Mouse (Mus musculus) natural killer cell, adult 2 months (primary cell): ENCODE results near the gene Plekhg4.
A peak's percentile ranks its signal among the peaks of the same experiment; 100 is the strongest.

Source experiments
- DNase-seq, 2 experiments: peaks; one replicate each; pipeline ENCODE4 v3.0.0; 2022; ENCODE audit warnings: low spot score in 2 of 2

Gene Plekhg4

DNA sequence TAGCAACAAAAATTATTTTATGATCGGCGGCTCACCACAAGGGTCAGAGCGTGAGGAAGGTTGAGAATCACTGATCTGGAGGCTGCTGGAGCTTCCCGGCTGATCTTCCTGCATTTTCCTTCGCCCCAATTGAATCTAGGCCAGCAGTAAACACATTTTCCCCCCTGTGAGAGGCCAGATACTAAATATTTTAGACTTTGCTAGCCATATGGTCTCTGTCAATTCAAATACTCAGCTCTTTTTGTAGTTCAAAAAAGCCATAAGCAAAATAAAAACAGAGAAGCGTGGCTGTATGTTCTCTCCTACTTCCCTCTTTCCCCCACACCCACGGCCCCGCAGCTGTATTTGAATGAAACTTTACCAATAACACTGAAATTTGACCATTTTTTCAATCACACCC, 30.4 kb downstream of the Plekhg4 start:
- no peak for DNase-seq

DNA sequence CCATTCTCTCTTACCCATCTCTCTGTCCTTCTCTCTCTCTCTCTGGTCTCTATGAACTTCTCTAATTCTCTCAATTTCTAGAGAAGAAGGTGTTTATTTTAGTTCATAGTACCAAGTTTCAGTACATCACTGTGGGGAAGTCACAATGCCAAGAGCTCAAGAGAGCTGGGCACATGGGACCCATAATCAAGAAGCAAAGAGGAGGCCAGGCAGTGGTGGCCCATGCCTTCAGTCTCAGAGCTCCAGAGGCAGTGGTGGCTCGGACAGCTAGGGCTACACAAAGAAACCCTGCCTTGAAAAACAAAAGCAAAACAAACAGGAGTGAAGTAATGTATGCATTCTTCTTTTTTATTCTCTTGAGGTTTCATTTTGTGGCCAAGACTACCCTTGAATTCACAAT, 31.4 kb downstream of the Plekhg4 start:
- no peak for DNase-seq

DNA sequence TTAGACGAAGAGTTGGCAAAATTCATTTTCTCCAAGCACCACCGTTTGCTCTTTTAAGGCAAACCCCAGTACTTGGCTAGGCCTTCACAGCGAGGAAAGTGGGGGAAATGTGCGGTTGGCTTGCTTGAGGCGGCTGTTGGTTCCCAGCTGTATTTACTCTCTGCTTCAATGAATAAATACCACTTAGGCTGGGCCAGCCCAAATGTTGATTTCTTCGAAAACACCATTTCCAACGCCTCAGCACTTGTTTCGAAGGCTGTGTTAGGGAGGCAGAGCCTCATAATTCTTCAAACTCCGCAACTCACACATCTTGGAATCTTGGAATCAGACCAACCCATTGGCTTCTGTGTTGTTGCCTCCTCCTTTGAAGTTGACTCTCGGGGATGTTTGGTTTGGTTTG, 33.3 kb downstream of the Plekhg4 start:
- no peak for DNase-seq

DNA sequence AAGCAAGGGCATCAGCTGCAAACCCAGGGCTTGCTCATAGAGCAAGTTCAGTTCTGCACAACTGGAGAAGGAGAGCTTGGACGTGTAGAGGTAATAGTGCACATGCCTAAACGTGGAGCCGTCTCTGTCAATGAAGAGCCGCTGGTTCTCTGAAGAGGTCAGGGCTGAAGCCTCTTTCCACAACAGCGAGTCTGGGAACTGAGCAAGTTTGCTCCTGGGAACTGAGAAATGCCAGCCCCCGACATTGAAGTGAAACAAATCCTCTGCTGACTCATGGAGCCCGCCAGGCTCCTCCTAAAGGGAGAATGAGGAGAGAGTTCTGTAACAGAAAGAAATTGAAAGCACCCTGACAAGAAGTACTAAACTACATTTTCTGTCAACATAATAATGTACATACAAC, 35.3 kb downstream of the Plekhg4 start:
- no peak for DNase-seq

DNA sequence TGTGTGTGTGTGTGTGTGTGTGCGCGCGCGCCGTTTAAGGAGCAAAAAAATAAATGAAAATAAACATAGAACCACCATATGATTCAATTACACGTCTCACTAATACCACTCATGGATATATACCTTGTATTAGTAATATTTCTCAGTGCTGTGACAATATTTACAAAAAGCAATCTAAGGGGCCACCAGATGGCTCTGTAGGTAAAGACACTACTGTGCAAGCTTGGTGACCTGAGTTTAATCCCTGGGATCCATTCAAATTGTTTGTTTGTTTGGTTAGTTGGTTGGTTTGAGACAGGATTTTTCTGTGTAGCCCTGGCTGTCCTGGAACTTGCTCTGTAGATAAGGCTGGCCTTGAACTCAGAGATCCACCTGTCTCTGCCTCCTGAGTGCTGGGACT, 36.9 kb downstream of the Plekhg4 start:
- no peak for DNase-seq

DNA sequence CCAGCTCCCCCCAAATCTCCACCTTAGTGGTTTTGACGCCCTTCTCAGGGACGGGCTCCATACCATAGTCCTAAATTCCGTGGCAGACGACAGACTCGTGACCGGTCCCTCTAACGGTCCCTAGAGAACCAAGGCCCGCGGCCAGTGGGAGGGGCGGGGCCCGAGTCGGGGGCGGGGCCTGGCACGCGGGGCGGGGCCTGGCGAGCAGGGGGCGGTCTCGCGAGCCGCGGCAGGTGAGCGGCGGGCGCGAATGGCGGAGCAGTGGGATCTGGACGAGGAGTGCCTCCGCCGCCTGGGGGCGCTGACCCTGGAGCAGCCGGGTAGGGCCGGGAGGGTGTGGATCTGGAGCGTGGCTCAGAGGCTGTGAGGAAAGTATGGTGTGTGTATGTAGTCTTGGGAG, 40.3 kb downstream of the Plekhg4 start, which contains the start of the genes Kctd19 and Lrrc36:
TSS of gene Kctd19 (minus strand) at position 112 of the 400 bp plus-strand sequence.
TSS of gene Lrrc36 (plus strand) at position 181 of the 400 bp plus-strand sequence.
- peak; percentile 11 to 41 for DNase-seq

DNA sequence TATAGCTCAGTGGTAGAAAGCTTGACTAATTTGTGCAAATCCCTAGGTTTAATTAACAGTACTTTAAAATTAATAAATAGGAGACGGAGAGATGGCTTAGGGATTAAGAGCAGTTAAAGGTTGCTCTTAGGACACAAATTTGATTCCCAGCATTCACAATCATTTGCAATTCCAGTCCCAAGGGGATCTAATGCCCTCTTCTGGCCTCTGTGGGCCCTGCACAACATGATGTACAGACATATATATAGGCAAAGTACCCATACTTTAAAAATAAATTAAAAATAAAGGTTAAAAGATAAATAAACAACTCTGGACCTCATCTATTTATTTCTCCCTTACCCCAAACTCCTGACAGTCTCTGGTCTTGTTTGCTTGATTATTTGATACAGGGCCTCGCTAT, 45.9 kb downstream of the Plekhg4 start:
- no peak for DNase-seq

DNA sequence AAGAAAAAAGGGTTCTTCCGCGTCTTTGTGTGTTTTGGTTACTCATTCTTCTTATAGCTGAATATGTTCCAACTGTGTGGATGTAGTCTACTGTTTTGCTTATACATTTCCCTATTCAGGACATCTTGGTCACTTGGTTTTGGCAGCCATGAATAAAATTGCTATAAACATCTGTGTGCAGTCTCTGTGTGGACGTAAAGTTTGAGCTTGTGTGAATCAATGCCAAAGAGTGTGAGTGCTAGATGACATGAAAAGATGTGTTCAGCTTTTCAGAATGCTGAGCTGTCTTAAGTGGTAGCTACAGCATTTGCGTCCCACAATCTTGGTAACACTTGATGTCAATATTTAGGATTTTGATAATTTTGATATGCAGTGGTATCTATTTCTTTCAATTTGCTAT, 46.7 kb downstream of the Plekhg4 start:
- DNase-seq: no peak

DNA sequence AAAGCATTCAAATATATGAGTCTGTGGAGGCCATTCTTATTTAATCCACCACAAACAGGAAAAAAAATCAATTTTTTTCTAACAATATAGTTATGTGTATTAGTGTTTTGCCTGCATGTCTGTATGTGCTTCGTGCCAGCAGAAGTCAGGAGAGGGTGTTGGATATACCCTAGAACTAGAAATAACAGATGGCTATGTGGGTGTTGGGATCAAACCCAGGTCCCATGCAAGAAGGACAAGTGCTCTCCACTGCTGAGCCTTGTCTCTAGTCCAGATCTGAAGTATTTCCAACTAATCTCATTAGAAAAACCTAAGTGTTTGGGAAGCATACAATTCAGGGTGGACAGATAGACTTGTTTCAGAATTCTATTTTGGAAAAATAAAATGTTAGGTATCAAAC, 48.9 kb downstream of the Plekhg4 start:
- no peak for DNase-seq

DNA sequence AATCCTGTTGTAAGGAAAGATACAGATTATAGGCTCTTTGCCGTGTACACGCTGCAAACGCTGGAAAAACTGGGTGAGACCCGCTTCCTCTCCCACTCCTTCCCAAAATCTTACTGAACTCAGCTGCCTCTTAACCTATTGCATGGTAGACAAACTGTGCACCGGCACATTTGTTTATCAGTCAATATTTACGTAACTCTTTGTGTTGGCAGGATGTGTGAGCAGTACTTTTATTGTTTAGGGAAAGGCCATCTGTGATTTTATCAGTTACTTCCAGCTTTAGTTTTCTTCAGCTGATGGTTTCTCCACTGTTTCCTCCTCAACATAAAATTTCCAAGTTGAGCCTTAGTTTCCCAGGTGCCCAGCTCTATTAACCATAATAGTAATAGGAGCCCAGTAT, 53.8 kb downstream of the Plekhg4 start:
- DNase-seq: no peak

DNA sequence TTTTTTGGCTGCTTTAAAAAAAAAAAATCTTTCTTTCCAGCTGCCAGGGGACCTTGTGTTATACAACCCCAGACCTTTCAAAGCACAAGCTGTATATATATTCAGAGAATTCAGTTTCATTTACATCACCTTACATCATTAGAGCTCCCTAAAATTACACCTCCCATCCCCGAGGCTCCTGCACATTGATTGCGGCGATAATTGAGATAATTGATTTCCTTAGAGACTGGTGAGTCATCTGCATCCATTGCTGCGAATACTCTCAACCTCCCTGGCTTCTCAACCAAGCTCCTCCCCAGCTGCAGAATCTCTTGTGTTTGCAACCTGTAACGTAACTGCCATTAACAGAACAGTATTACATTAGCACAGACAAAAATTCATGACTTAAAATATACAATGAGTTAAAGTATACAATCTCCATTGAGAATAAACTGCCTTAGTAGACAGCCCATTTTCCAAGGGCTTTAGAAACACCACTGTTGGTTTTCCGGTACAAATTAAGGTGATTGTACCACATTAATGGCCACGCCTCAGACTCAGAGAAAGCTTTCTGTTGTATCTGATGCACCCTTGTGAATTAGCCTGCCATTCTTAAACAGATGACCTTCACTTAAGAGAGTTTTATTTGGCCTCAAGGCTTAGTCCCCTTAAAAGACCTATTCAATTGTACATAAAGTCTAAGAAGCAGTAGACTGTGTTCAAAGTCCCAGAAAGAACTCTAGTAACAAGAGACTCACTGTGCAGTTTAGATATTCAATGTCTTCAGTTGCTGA, 58.9 kb downstream of the Plekhg4 start:
- DNase-seq: no peak
